Mouse (Mus musculus) cerebellum, adult 2 months (tissue): ENCODE measurements at regions not wholly inside any gene's neighbourhood (a gene's known extent, or its start where the extent isn't known, plus 50 kb on each side); places are given as distances from the start of the nearest gene placed in this dataset.

ENCODE experiments used
- CTCF ChIP-seq: fragments of 200-500 bp; IDR thresholded peaks from 2 replicates; pipeline ENCODE4 v1.5.1; 2011; ENCODE audit warnings: low read depth, mild to moderate bottlenecking, control low read depth, low read length, moderate library complexity, borderline replicate concordance; ENCODE audit not compliant: insufficient read depth
- POLR2A ChIP-seq: fragments of 200-500 bp; IDR thresholded peaks from 2 replicates; pipeline ENCODE4 v1.6.1; 2011; ENCODE audit warnings: low read length, control low read depth, borderline replicate concordance; ENCODE audit not compliant: insufficient read depth

- TF ChIP-seq CTCF (no peak), POLR2A (no peak)
These were observed 52.6 kb upstream of the Ccdc130 start for GRCm38 (mm10) chr8:84322761-84323160.
